Mouse (Mus musculus): ENCODE measurements at regions not wholly inside any gene's neighbourhood (a gene's known extent, or its start where the extent isn't known, plus 50 kb on each side); places are given as distances from the start of the nearest gene placed in this dataset.

DNA sequence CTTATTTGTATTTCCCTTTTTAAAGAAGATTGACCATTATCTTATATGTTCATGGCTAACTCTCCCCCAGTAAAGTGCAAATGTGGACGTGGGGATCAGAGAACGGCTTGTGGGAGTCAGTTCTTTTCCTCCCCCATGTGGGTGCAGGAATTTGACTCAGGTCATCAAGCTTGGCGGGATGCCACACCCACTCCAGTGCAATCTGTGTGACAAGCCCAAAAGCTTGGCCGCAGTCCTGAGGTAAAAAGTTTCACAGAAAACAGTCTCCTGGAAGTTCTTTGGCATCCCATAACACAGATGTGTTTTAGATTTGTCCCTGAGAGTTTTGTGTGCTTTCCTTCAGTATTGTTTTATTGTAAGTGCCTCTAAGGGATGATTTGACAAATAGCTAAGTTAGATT is 144.6 kb upstream of the Fbxl17 start:
- TF ChIP-seq CTCF (IDR thresholded peaks at IDR 0.05; ENCODE audit: borderline replicate concordance, control insufficient read depth, extremely low read depth, insufficient read depth, low read length, poor library complexity) (no peak), POLR2A (IDR thresholded peaks at IDR 0.05; ENCODE audit: control insufficient read depth, extremely low read depth, insufficient read depth, low read length, poor library complexity) (no peak)
